Mouse (Mus musculus) 3T3-L1 (cell line): ENCODE results near the gene Acadm.

Experiments
- DNase-seq: peaks from one replicate; pipeline ENCODE4 v3.0.0-alpha.2; 2015; ENCODE audit warnings: low read depth, low spot score

The Acadm gene

GRCm38 (mm10) chr3:153941613-153942012, 2.8 kb downstream of the Acadm start:
- DNase-seq = no peak

DNA sequence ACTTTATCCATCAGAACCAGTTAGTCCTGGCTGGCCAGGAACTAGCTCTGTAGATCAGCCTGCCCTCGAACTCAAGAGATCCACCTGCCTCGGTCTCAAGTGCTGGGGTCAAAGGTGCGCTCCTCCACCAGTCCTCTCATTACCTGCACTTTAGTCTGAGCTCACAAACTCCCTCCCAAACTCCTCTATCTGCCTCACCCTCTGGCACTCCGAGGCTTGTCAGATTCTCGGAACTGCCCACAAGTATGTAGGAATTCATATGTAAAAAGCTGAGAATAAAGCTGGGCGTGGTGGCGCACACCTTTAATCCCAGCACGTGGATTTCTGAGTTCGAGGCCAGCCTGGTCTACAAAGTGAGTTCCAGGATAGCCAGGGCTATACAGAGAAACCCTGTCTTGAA, 3.9 kb downstream of the Acadm start:
- DNase-seq = no peak

GRCm38 (mm10) chr3:153940021-153940420, 4.4 kb downstream of the Acadm start:
- DNase-seq = no peak

DNA sequence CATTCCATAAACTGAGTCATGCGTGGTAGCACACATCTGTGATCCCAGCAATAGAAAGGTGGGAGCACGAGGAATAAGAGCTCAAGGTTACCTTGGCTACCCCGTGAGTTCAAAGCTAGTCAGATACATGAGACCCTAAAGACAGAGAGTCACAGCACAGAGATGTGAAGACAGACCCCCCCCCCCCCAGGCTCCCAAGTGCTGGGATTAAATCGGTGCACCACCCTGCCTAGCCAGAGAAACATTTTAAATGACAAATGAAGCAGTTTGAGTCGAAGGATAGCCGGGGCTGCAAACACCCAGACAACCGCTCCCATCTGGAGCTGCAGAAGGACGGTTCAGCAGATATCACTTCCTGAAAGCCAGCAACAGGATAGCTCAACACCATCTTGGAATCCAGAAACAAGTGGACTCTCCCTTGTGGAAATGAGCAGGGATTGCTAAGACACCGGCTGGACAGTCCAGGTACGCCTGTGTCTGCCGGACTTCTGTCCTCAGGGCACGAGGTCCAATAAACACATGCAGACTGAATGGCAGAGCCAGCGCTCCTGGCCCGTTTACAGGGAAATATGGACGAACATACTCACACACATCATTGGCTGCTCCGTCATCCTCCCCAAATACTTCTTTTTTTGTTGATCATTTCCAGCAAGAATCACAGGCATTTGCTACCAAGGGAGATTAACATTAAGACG, 7.2 kb downstream of the Acadm start:
- no peak for DNase-seq

DNA sequence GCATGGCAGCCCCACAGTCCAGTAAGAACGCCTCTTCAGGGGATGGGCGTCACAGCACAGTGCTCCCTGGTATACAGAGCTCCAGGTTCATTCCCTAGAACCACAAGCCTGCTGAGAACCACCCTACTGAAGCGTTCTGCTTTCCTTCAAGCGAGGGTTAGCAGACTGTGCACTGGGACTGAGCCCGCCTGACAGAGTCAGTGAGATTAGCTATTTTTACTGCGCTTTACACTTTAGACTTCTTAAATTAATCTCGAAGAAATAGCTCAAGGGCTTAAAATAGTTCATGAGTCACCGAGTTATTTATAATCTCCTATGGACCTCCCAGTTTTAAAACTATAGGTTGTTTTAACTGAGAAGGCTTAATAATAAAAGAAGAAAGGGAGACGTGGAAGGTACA, 8.6 kb downstream of the Acadm start:
- DNase-seq = no peak

DNA sequence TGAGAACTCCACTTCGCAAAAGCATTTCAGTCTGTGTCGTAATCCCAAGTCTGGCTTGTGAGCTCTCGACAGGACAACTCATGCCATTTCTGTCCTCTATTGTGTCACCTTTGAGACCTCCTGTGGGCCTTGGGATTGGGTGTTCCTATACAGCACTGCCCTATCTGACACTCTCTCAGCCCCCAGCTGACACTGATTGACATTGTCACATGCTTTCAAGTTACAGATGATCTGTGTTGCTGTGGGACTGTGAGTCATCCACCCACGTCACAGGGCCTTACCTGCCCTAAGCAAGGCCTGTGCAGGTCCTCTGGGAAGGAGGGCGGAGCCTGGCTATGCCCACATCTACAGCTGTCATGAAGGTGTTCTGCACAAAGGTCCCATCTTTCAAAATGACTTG, 12.0 kb downstream of the Acadm start:
- DNase-seq = no peak

- no peak for DNase-seq
These were observed 14.9 kb downstream of the Acadm start for GRCm38 (mm10) chr3:153929526-153929925.

- DNase-seq = peak; percentile 15
These were observed 18.1 kb downstream of the Acadm start for GRCm38 (mm10) chr3:153926333-153926732.

- no peak for DNase-seq
These were observed 23.1 kb downstream of the Acadm start for GRCm38 (mm10) chr3:153921147-153921910.

- peak; percentile 87 for DNase-seq
These were observed 27.2 kb downstream of the Acadm start for GRCm38 (mm10) chr3:153917200-153917599.

DNA sequence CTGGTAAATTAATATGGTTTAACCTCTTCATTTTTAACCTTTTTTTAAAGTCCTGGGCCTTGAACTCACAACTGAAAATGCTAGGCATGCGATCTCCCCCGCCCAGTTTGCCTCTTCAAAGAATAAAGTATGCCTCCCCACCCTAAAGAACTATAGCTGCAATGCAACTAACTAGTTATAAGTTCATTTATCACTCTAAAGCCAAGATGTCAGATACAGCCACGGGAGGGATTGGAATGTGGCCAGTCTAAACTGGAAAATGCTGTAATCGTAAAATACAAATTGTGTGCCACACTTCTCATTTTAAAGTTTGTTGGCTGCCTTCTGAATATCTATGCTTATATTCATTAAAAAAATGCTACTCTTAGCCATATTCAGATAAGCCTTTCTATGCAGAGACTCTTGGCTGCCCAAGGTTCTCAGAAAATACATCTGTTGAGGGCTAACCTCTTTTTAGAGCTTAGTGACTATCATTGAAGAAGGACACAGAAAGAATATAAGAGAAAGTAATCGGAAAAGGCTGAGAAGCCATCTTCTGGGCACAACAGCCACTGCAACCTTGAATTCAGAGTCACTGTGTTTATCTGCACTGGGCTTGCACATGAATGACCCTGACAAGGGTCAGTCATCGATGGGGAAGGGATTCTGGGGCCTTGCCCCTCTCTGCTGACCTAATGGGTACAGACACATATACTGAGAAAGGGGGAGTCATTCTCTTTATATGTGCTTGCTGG, 30.8 kb downstream of the Acadm start:
- DNase-seq = peak; percentile 72

GRCm38 (mm10) chr3:153912546-153913509, 31.6 kb downstream of the Acadm start, which contains the start of gene Rabggtb:
Gene Rabggtb, minus strand, starts transcription at chr3:153913009.
- DNase-seq = peak; percentile 90

DNA sequence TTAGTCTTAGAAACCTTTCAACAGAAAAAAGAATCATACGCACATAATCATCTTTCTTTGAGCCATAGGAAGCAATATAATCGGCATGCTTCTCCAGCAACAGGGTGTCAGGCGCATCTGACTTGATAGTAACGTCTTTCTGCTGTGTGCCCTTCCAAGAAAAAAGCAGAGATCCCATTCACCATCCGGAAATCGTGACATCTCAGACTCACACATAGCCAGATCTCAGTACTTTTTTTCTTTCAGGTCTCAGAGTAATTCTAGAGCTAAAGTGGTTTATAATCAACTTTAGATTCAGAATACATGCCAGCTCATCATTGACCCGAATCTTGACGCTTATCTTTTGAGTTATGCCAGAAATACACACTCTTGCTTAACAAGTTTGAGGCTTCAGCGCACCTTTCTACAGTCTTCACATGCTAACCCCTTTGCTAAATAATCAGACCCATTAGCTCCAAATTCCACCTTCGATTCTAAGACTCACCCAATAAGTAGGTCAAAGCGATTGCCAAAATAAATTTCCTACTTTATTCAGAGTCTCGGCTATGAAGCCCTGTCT, 32.5 kb downstream of the Acadm start:
- DNase-seq = peak; percentile 37

- peak; percentile 46 for DNase-seq
These were observed 33.1 kb downstream of the Acadm start for GRCm38 (mm10) chr3:153911197-153911881.

DNA sequence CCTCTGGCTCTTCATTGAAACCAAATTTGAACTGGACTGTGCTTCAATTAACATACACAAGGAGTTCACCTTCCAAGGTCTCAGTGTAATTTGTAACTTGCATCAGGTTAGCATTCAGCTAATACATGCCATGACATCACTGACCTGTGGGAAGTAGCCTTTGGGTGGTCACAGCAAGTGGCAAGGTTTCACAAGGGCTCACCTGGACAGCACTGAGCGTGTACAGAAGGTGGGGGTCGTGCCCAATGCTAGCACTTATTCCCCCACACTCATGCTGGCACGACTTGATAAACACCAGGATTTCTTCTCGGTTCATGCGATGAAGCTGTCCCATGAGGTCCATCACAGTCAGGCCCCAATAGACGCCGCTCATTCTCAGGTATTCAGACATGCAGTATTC, 33.9 kb downstream of the Acadm start:
- DNase-seq = peak; percentile 35

GRCm38 (mm10) chr3:153908919-153909318, 35.5 kb downstream of the Acadm start:
- DNase-seq = no peak

DNA sequence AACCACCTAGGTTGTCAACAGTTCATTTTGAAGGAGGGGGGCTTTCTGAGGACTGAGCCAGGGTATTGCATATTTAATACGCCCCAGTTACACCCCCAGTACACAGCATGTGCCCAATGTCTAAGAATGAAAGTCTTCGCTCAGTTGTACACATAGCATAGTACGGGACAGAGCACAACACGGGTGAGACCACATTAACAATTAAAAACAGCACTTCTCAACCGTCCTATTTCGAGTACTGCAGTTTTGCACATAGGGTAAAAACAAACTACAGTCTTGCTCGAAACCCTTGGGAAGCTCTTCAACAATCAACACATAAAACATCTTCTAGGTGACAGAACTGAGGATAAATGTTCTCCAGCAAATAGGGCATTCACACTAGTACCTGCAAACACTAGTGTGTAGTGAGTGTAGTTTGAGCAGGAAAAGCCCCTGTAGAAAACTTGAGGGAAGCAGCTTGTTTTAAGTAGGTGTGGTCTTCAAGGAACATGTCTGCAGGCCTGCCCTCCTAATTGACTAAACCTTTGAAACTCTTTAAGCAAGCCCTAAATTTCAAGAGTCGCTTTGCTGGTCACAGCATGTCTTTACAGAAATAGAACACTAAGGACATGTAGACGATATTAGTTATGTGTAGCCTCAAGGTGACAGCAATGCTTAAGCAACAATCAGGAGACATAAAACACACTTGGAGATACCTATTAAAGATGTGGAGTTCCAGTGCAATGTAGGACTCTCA, 38.1 kb downstream of the Acadm start, which contains the start of gene Msh4:
Gene Msh4 (minus strand): TSS at position 3 of the 736 bp plus-strand sequence.
- peak; percentile 20 for DNase-seq

DNA sequence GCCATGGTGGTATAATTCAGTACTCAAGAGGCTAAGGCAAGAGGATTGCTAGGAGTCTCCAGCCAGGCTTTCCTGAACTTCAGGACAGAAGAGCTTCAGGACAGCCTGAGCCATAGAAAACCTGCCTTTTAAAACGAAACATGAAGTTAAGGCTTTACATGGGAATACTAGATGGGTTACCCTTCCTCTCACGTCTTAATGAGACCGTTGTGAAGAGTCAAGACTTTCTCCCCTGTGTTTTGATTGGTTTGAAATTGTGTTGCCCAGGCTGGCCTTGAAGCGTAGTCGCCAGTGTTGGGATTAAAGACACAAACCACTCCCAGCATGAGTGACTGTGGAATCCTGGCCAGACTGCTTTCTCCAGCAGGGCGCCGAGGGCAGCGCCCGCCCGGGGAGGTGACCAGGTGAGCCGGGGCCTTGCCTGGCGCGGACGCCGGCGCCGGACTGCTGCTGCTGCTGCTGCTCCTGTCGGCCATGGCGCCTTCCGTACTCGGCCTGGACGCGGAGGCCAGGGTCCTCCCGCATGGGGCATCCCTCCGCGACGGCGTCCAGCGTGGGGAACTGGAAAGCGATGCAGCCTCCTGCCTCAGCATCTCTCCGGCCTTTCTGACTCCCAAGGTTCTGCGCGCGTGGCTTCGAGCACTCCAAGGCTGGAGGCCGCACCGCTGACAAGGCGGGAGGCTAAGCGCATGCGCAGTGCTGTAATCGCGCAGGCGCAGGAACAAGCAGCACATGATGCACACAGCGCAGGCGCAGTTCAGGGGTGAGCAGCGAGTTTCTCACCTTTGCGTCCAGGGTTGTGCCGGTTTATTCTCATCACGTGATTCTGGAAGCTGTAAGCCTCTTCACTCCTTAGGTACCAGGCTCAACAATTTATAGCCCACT, 38.9 kb downstream of the Acadm start:
- no peak for DNase-seq
